Mouse (Mus musculus) myocyte (in vitro differentiated cells): ENCODE measurements around the gene Ulk3. TPM values are rescaled to one million over a fixed set of nuclear protein-coding genes. Genes with fewer than 3 reads are reported as not detected.

Experiments
- H3K27me3 ChIP-seq: one replicate; pipeline ENCODE4 v1.6.1; 2011; ENCODE audit not compliant: control insufficient read depth, insufficient read depth, insufficient read length
- H3K36me3 ChIP-seq: one replicate; pipeline ENCODE4 v1.6.1; 2011; ENCODE audit not compliant: control insufficient read depth, insufficient read depth
- H3K4me2 ChIP-seq: one replicate; pipeline ENCODE4 v1.6.1; 2011; ENCODE audit warnings: low read depth, control low read depth
- H3K4me3 ChIP-seq: one replicate; pipeline ENCODE4 v1.5.1; 2011; ENCODE audit warnings: mild to moderate bottlenecking, control low read depth, moderate library complexity
- H3K79me2 ChIP-seq: one replicate; pipeline ENCODE4 v1.6.1; 2011; ENCODE audit not compliant: control insufficient read depth, insufficient read depth
- H3ac ChIP-seq: one replicate; pipeline ENCODE4 v1.6.1; 2011; ENCODE audit not compliant: control insufficient read depth, insufficient read length
- CEBPB ChIP-seq: IDR thresholded peaks from 2 replicates; pipeline ENCODE4 v1.6.1; 2011; ENCODE audit warnings: mild to moderate bottlenecking, moderate library complexity; ENCODE audit not compliant: poor library complexity, insufficient read depth, severe bottlenecking
- E2F4 ChIP-seq: IDR thresholded peaks from one replicate; pipeline ENCODE4 v1.6.1; 2011; ENCODE audit warnings: mild to moderate bottlenecking, control low read depth, moderate library complexity; ENCODE audit not compliant: insufficient read depth
- MYOD1 ChIP-seq, 3 experiments: IDR thresholded peaks; one replicate each; pipeline ENCODE4 v1.6.1; 2011; ENCODE audit warnings: control low read depth in 2 of 3, low read depth in 2 of 3, mild to moderate bottlenecking in 2 of 3, moderate library complexity in 1 of 3; ENCODE audit not compliant: insufficient read length in 2 of 3, control insufficient read depth in 1 of 3
- MYOG ChIP-seq, 3 experiments: IDR thresholded peaks; one replicate each; pipeline ENCODE4 v1.6.1; 2011; ENCODE audit warnings: control low read depth in 2 of 3, low read depth in 2 of 3, mild to moderate bottlenecking in 2 of 3; ENCODE audit not compliant: insufficient read length in 2 of 3, control insufficient read depth in 1 of 3, insufficient read depth in 1 of 3
- POLR2A ChIP-seq: IDR thresholded peaks from one replicate; pipeline ENCODE4 v1.6.1; 2011; ENCODE audit warnings: low read depth, mild to moderate bottlenecking, control low read depth, moderate library complexity; ENCODE audit not compliant: insufficient read length
- POLR2AphosphoS2 ChIP-seq: IDR thresholded peaks from one replicate; pipeline ENCODE4 v1.6.1; 2011; ENCODE audit warnings: low read depth, control low read depth; ENCODE audit not compliant: insufficient read length
- TCF12 ChIP-seq: IDR thresholded peaks from one replicate; pipeline ENCODE4 v1.6.1; 2011; ENCODE audit warnings: mild to moderate bottlenecking, control low read depth; ENCODE audit not compliant: poor library complexity, insufficient read depth, severe bottlenecking
- TCF3 ChIP-seq: IDR thresholded peaks from one replicate; pipeline ENCODE4 v1.6.1; 2011; ENCODE audit warnings: low read depth, control low read depth; ENCODE audit not compliant: insufficient read length
- USF1 ChIP-seq: IDR thresholded peaks from one replicate; pipeline ENCODE4 v1.6.1; 2011; ENCODE audit warnings: low read depth, mild to moderate bottlenecking, control low read depth, moderate library complexity
- polyA plus RNA-seq: library from polyadenylated mRNA; unstranded; fragments of >200 nt; fragmentation: generic; extraction: Trizol; gene quantifications from one replicate; pipeline ENCODE4 v1.2.1, GENCODE M21; 2012; ENCODE audit warnings: missing spikeins

Ulk3 gene
- polyA plus RNA-seq, 1 experiment: 12.2 TPM

- Histone ChIP-seq H3K79me2 (peaks cover 45% of the 10 kb centered on the region), H3ac (peak overlapping the region; percentile 92), H3K4me2 (peak overlapping the region; percentile 82), H3K27me3 (no peaks in the 10 kb centered on the region), H3K36me3 (no peaks in the 10 kb centered on the region), H3K4me3 (peak overlapping the region; percentile 67)
- TF ChIP-seq CEBPB (no peak), POLR2A (peak; percentile 92), MYOG (IDR thresholded peaks at IDR 0.05; ENCODE audit: control insufficient read depth in 1 of 3, insufficient read depth in 1 of 3, insufficient read length in 2 of 3, low read depth in 2 of 3) (peak in 1 of 3 experiments; percentile 41), USF1 (no peak), MYOD1 (IDR thresholded peaks at IDR 0.05; ENCODE audit: control insufficient read depth in 1 of 3, insufficient read length in 2 of 3, low read depth in 2 of 3) (peak in 1 of 3 experiments; percentile 30), TCF3 (no peak), TCF12 (no peak), E2F4 (no peak), POLR2AphosphoS2 (peak; percentile 77)
Measured at GRCm38 (mm10) chr9:57644944-57645893, 56.0 kb downstream of the Ulk3 start.

Other genes starting within 250 kb of the Ulk3 start
- gene Ppcdc, start 149.3 kb upstream of the Ulk3 start, polyA plus RNA-seq: 16.2 TPM
- 23.6 TPM for gene Scamp5, start 121.4 kb upstream of the Ulk3 start, polyA plus RNA-seq
- gene Rpp25, start 85.4 kb upstream of the Ulk3 start, polyA plus RNA-seq: 0.11 TPM
- 780 TPM for gene Cox5a, start 68.2 kb upstream of the Ulk3 start, polyA plus RNA-seq
- gene Fam219b, start 51.9 kb upstream of the Ulk3 start, polyA plus RNA-seq: 14.4 TPM
- gene Mpi, start 36.7 kb upstream of the Ulk3 start, polyA plus RNA-seq: 89.6 TPM
- 38.3 TPM for gene Scamp2, start 28.5 kb upstream of the Ulk3 start, polyA plus RNA-seq
- gene Cplx3, start 16.8 kb downstream of the Ulk3 start, polyA plus RNA-seq: 0.23 TPM
- gene Lman1l, start 31.3 kb downstream of the Ulk3 start, polyA plus RNA-seq: 1.00 TPM
- 76.7 TPM for gene Csk, start 64.2 kb downstream of the Ulk3 start, polyA plus RNA-seq
- not detected for gene Cyp1a2, start 94.3 kb downstream of the Ulk3 start, polyA plus RNA-seq
- gene Cyp1a1, start 98.5 kb downstream of the Ulk3 start, polyA plus RNA-seq: not detected
- 11.0 TPM for gene Edc3, start 119.1 kb downstream of the Ulk3 start, polyA plus RNA-seq
- gene Clk3, start 176.4 kb downstream of the Ulk3 start, polyA plus RNA-seq: 47.1 TPM
- 1.5 TPM for gene Arid3b, start 247.3 kb downstream of the Ulk3 start, polyA plus RNA-seq